Mouse (Mus musculus) E14TG2a.4 (cell line): Measurements from ENCODE around the gene Fhod1.

Experiments
- CTCF ChIP-seq: conservative IDR thresholded peaks from 2 replicates; pipeline ENCODE4 v1.5.1; 2014; ENCODE audit warnings: low read length
- NANOG ChIP-seq: IDR thresholded peaks from 2 replicates; pipeline ENCODE4 v1.6.1; 2014; ENCODE audit warnings: borderline replicate concordance, low read length, mixed read lengths

DNA sequence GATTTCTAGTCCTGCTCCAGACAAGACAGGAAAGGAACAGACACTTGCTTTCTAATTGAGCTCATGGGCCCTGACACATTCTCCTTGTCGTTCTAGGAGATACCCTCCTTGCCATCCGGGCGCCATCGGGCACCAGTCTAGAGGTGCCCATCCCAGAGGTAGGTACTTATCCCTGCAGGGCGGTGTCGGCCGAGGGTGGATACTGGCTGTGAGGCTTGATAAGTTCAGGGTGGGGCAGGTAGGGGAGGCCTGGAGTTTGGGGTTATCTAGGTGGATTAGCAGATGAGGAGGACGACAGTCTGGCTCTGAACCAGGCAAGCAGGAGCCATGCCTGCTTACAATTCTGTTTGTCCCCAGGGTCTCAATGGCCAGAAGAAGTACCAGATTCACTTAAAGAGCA, 47.8 kb downstream of the Fhod1 start:
- TF ChIP-seq CTCF = no peak
- TF ChIP-seq NANOG = no peak
